Mouse (Mus musculus): ENCODE results near the gene Celf6. TPM values are rescaled to one million over a fixed set of nuclear protein-coding genes. Genes with fewer than 3 reads are reported as not detected.

The Celf6 gene
- total and polyA plus RNA-seq, 3 experiments, result not detected

DNA sequence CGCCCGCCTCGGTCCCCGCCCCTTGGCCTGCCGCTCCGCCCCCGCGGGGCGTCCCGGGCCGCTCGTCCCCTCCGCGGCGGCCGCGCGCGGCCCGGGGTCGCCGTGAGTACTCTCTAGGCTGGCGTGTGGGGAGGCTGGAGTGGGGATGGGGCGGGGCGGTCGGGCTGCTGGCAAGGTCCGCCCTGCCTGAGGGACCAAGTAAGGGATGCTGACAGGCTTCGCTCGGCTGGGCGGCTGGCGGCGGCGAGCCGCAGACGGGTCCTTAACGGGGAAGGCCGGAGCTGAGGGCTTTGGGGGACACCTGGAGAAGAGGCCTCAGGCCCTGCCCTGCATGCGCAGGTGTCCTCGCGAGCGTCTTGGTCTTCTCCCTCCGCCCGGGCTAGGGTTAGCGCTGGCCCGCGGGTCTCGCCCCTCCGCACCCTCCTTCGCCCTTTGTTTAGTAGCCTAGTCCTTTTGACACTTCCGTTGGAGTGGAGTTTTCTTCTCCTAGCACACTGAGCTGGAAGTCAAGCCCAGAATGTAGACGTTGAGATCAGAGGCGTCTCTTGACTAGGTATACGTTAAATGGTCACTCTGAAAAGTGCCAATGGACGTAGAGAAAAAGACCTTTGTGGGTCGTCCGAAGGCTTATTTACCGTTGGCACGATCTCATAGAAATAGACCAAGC, 39.7 kb downstream of the Celf6 start:
- H3K79me2 ChIP-seq (replicated peaks; ENCODE audit: control insufficient read depth, extremely low read depth, insufficient read depth, poor library complexity, severe bottlenecking), result no peaks in the 10 kb centered on the region
- H3K4me2 ChIP-seq (ENCODE audit: insufficient read depth, low read depth, poor library complexity, severe bottlenecking), result peak overlapping the region; percentile 90
- DNase-seq (ENCODE audit: extremely low read depth), result no peak
- no peak overlapping the region for H3K27ac ChIP-seq (ENCODE audit: insufficient read depth, low read depth)
- H3K9me3 ChIP-seq (replicated peaks; ENCODE audit: low read length), result no peaks in the 10 kb centered on the region
- peak overlapping the region; percentile 76 to 91 (median 82) for H3K4me3 ChIP-seq (replicated peaks in 1 of 3; ENCODE audit: low read depth in 2 of 3, low read length in 2 of 3, poor library complexity in 1 of 3)
- H3K36me3 ChIP-seq (replicated peaks in 1 of 2; ENCODE audit: control insufficient read depth in 1 of 2, insufficient read depth in 1 of 2, low read length in 1 of 2), result peaks cover 3 to 5% of the 10 kb centered on the region in 2 experiments
- H3K27me3 ChIP-seq (replicated peaks), result peaks cover 2% of the 10 kb centered on the region
- in situ Hi-C loops (cut with MboI; ENCODE audit: low pct_ligation_motif_present, low pct_unique_long_range_greater_than_20kb, low sequenced_read_pairs), result no loop called here
- dilution Hi-C loops (cut with MboI; ENCODE audit: extremely low pct_ligation_motif_present, extremely low pct_unique_long_range_greater_than_20kb, low sequenced_read_pairs), result no loop called here
- peaks cover 0 to 5% of the 10 kb centered on the region in 2 experiments; a peak in 2 of 4 replicates for H3K4me1 ChIP-seq (ENCODE audit: control insufficient read depth in 1 of 2, insufficient read depth in 2 of 2)
- H3K9ac ChIP-seq (ENCODE audit: insufficient read depth, low read depth), result peak overlapping the region; percentile 77
- TF ChIP-seq ELF1 (IDR thresholded peaks at IDR 0.05; ENCODE audit: low read depth, low read length) (no peak), MAZ (IDR thresholded peaks at IDR 0.05; ENCODE audit: low read depth, low read length) (0 out of 2 replicates have a peak, but pooled peaks have one; percentile 38), RCOR1 (conservative IDR thresholded peaks at IDR 0.05; ENCODE audit: low read depth, low read length) (no peak), USF2 (conservative IDR thresholded peaks at IDR 0.05; ENCODE audit: low read depth, low read length) (no peak), UBTF (IDR thresholded peaks at IDR 0.05; ENCODE audit: low read depth, low read length) (0 out of 2 replicates have a peak, but pooled peaks have one; percentile 56), PAX5 (IDR thresholded peaks at IDR 0.05; ENCODE audit: low read length) (no peak), MEF2A (IDR thresholded peaks at IDR 0.05; ENCODE audit: borderline replicate concordance, low read depth, low read length) (no peak), NELFE (IDR thresholded peaks at IDR 0.05; ENCODE audit: low read depth, low read length) (no peak), EP300 (IDR thresholded peaks at IDR 0.05; ENCODE audit: low read length) (no peak), TCF12 (IDR thresholded peaks at IDR 0.05; ENCODE audit: low read depth, low read length) (peak; percentile 4; the same call in 1 of the 2 replicates), JUN (IDR thresholded peaks at IDR 0.05; ENCODE audit: insufficient read depth, low read depth, low read length) (no peak), MYC (IDR thresholded peaks at IDR 0.05; ENCODE audit: low read depth, low read length) (no peak), BHLHE40 (IDR thresholded peaks at IDR 0.05; ENCODE audit: low read depth, low read length) (no peak), CTCF (conservative IDR thresholded peaks at IDR 0.05 in 1 of 2, IDR thresholded peaks at IDR 0.05 in 1 of 2; ENCODE audit: low read depth in 2 of 2, low read length in 2 of 2) (no peak), HCFC1 (IDR thresholded peaks at IDR 0.05; ENCODE audit: low read depth, low read length) (no peak), TBP (conservative IDR thresholded peaks at IDR 0.05; ENCODE audit: low read depth, low read length) (no peak), NRF1 (IDR thresholded peaks at IDR 0.05; ENCODE audit: low read depth, low read length) (no peak), MAFK (IDR thresholded peaks at IDR 0.05; ENCODE audit: insufficient replicate concordance, low read length) (no peak), GABPA (IDR thresholded peaks at IDR 0.05; ENCODE audit: insufficient replicate concordance, low read depth, low read length) (no peak), ETS1 (conservative IDR thresholded peaks at IDR 0.05; ENCODE audit: low read depth, low read length) (no peak), SMC3 (IDR thresholded peaks at IDR 0.05; ENCODE audit: low read depth, low read length) (no peak), USF1 (IDR thresholded peaks at IDR 0.05; ENCODE audit: low read depth, low read length) (no peak), ZC3H11A (IDR thresholded peaks at IDR 0.05; ENCODE audit: low read depth, low read length) (no peak), SIN3A (IDR thresholded peaks at IDR 0.05; ENCODE audit: low read length) (peak; percentile 55), CHD2 (IDR thresholded peaks at IDR 0.05; ENCODE audit: low read length) (no peak), ZMIZ1 (IDR thresholded peaks at IDR 0.05; ENCODE audit: low read depth, low read length) (0 out of 2 replicates have a peak, but pooled peaks have one; percentile 3), KAT2A (IDR thresholded peaks at IDR 0.05; ENCODE audit: insufficient replicate concordance, low read length) (no peak), JUND (conservative IDR thresholded peaks at IDR 0.05; ENCODE audit: low read depth, low read length) (no peak), MAX (IDR thresholded peaks at IDR 0.05; ENCODE audit: low read length) (no peak), POLR2AphosphoS2 (IDR thresholded peaks at IDR 0.05; ENCODE audit: low read depth, low read length) (no peak), RAD21 (IDR thresholded peaks at IDR 0.05; ENCODE audit: low read depth, low read length) (no peak), POLR2A (IDR thresholded peaks at IDR 0.05; ENCODE audit: low read depth, low read length) (no peak; the same call in 1 of the 2 replicates), IRF4 (IDR thresholded peaks at IDR 0.05; ENCODE audit: low read depth, low read length) (no peak), ZKSCAN1 (IDR thresholded peaks at IDR 0.05; ENCODE audit: borderline replicate concordance, low read depth, low read length) (no peak), E2F4 (IDR thresholded peaks at IDR 0.05; ENCODE audit: insufficient replicate concordance, low read depth, low read length) (no peak), MXI1 (IDR thresholded peaks at IDR 0.05; ENCODE audit: low read depth, low read length) (peak; percentile 44; the same call in 1 of the 2 replicates), CHD1 (IDR thresholded peaks at IDR 0.05; ENCODE audit: low read depth, low read length) (no peak), ZNF384 (IDR thresholded peaks at IDR 0.05; ENCODE audit: low read depth, low read length) (no peak)

Measured in CH12.LX (cell line).